In the genomic region with DNA sequence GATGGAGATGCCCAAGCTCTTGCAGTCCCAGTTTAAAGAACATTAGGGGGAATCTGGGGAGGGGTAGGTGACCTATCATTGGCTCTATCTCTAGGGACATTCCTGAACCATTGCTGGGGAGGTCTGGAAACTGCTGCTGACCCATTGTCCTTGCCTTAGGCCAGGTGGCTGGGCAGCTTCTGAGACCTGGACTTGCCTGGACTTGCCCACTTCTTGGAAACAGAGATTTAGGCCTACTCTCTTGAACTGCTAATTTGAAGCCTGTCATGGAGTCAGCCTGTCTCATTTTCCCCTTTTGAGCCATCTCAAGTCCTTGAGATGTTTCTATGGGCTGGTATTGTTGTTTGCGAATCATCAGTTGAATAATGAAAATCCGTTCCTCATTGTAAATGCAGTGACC, we compare ENCODE assay signal across 20 mouse cellular contexts.
DNase-seq lines count a peak whose midpoint lies in the region; ATAC-seq and TF ChIP-seq lines count a peak whose summit lies in the region.
"Had no signal": no experiment of that assay in that cellular context is flagged by ENCODE, and none has a peak within 500 bp of the region (broad histone marks: within the 10 kb centered on the region; RNA-seq: fewer than 3 reads in every experiment).

No protein-coding gene starts in this region.

- no peak for TF ChIP-seq POLR2A in CH12.LX (IDR thresholded peaks at IDR 0.05; ENCODE audit: low read depth, low read length)

- WGBS in embryonic facial prominence, embryonic 10.5 days: 93% methylated on average over 2 of the region's 2 CpGs
- 93% methylated on average over 2 of the region's 2 CpGs for WGBS in forebrain, embryonic 15.5 days

- TF ChIP-seq EP300 in CH12.LX (IDR thresholded peaks at IDR 0.05; ENCODE audit: low read length): peak; percentile 36; the same call in 1 of the 2 replicates

- TF ChIP-seq CTCF in CH12.LX (conservative IDR thresholded peaks at IDR 0.05 in 1 of 2, IDR thresholded peaks at IDR 0.05 in 1 of 2; ENCODE audit: low read depth in 2 of 2, low read length in 2 of 2): no peak

- H3K9ac ChIP-seq in CH12.LX (ENCODE audit: insufficient read depth, low read depth): no peak overlapping the region
- no peak overlapping the region for H3K9ac ChIP-seq in forebrain, embryonic 15.5 days (replicated peaks)

- no peak for TF ChIP-seq RAD21 in CH12.LX (IDR thresholded peaks at IDR 0.05; ENCODE audit: low read depth, low read length)

- H3K9me3 ChIP-seq in CH12.LX (replicated peaks; ENCODE audit: low read length): no peaks in the 10 kb centered on the region
- H3K9me3 ChIP-seq in embryonic facial prominence, embryonic 10.5 days: no peaks in the 10 kb centered on the region
- H3K9me3 ChIP-seq in forebrain, embryonic 15.5 days: no peaks in the 10 kb centered on the region
- H3K9me3 ChIP-seq: G1E had no signal

- H3K79me2 ChIP-seq in CH12.LX (replicated peaks; ENCODE audit: control insufficient read depth, extremely low read depth, insufficient read depth, poor library complexity, severe bottlenecking): no peaks in the 10 kb centered on the region

- H3K27me3 ChIP-seq in CH12.LX (replicated peaks): no peaks in the 10 kb centered on the region
- H3K27me3 ChIP-seq in embryonic facial prominence, embryonic 10.5 days (replicated peaks; ENCODE audit: low read depth, poor library complexity, severe bottlenecking): no peaks in the 10 kb centered on the region
- H3K27me3 ChIP-seq in forebrain, embryonic 15.5 days: no peaks in the 10 kb centered on the region
- H3K27me3 ChIP-seq: Patski had no signal

- DNase-seq in 3T3-L1 (ENCODE audit: low read depth, low spot score): peak; percentile 14
- DNase-seq in CH12.LX (ENCODE audit: extremely low read depth): no peak
- no peak for DNase-seq in embryonic facial prominence, embryonic 10.5 days (ENCODE audit: low spot score)
- DNase-seq: adrenal gland, adult 2 months; adrenal gland, adult 8-10 months; adrenal gland, postnatal 10 days; adrenal gland, postnatal 14 days; adrenal gland, postnatal 25 days; adrenal gland, postnatal 36 days; B cell, adult 2 months; cerebellum, adult 11 months; cerebellum, adult 11-12 months; cerebellum, adult 18-20 months; cerebellum, adult 2 months; cerebellum, adult 8-10 months had no signal

- no peak overlapping the region for H3K4me2 ChIP-seq in CH12.LX (ENCODE audit: insufficient read depth, low read depth, poor library complexity, severe bottlenecking)
- H3K4me2 ChIP-seq in forebrain, embryonic 15.5 days (replicated peaks): no peak overlapping the region

- peaks cover 11 to 12% of the 10 kb centered on the region in 2 experiments; a peak in 3 of 4 replicates for H3K4me1 ChIP-seq in CH12.LX (ENCODE audit: control insufficient read depth in 1 of 2, insufficient read depth in 2 of 2)
- H3K4me1 ChIP-seq in embryonic facial prominence, embryonic 10.5 days: peaks cover 3% of the 10 kb centered on the region; the same call in 1 of the 2 replicates
- H3K4me1 ChIP-seq in forebrain, embryonic 15.5 days: no peaks in the 10 kb centered on the region

- peaks cover 14 to 49% of the 10 kb centered on the region in 2 experiments for H3K36me3 ChIP-seq in CH12.LX (replicated peaks in 1 of 2; ENCODE audit: control insufficient read depth in 1 of 2, insufficient read depth in 1 of 2, low read length in 1 of 2)
- H3K36me3 ChIP-seq in embryonic facial prominence, embryonic 10.5 days (replicated peaks): 0 out of 2 replicates have a peak, but pooled peaks cover 7% of the 10 kb centered on the region
- H3K36me3 ChIP-seq in forebrain, embryonic 15.5 days: peaks cover 6% of the 10 kb centered on the region; the same call in 1 of the 2 replicates

- in situ Hi-C loops in CH12.LX (cut with MboI; ENCODE audit: low pct_ligation_motif_present, low pct_unique_long_range_greater_than_20kb, low sequenced_read_pairs): no loop called here

- no peak for ATAC-seq in forebrain, embryonic 15.5 days (replicated peaks)
- ATAC-seq: activated CD4-positive, CD25-positive, alpha-beta regulatory T cell, adult 4 months; CD4-positive, CD25-positive, alpha-beta regulatory T cell, adult 4 months; Patski had no signal

- no peak overlapping the region for H3K4me3 ChIP-seq in CH12.LX (replicated peaks in 1 of 3; ENCODE audit: low read depth in 2 of 3, low read length in 2 of 3, poor library complexity in 1 of 3)
- H3K4me3 ChIP-seq in embryonic facial prominence, embryonic 10.5 days: no peak overlapping the region
- H3K4me3 ChIP-seq in forebrain, embryonic 15.5 days: no peak overlapping the region

- H3K27ac ChIP-seq in CH12.LX (ENCODE audit: insufficient read depth, low read depth): no peak overlapping the region
- H3K27ac ChIP-seq in embryonic facial prominence, embryonic 10.5 days (replicated peaks): no peak overlapping the region
- no peak overlapping the region for H3K27ac ChIP-seq in forebrain, embryonic 15.5 days (replicated peaks)

- dilution Hi-C loops in CH12.LX (cut with MboI; ENCODE audit: extremely low pct_ligation_motif_present, extremely low pct_unique_long_range_greater_than_20kb, low sequenced_read_pairs): no loop called here

TF ChIP-seq in CH12.LX, 34 proteins besides CTCF, POLR2A, EP300 and RAD21:
- no peak for TF ChIP-seq MXI1 (IDR thresholded peaks at IDR 0.05; ENCODE audit: low read depth, low read length)
- no peak for TF ChIP-seq SMC3 (IDR thresholded peaks at IDR 0.05; ENCODE audit: low read depth, low read length)
- TF ChIP-seq ELF1 (IDR thresholded peaks at IDR 0.05; ENCODE audit: low read depth, low read length): no peak
- TF ChIP-seq PAX5 (IDR thresholded peaks at IDR 0.05; ENCODE audit: low read length): no peak
- TF ChIP-seq BHLHE40 (IDR thresholded peaks at IDR 0.05; ENCODE audit: low read depth, low read length): no peak
- peak; percentile 89 for TF ChIP-seq CHD1 (IDR thresholded peaks at IDR 0.05; ENCODE audit: low read depth, low read length)
- no peak for TF ChIP-seq MAFK (IDR thresholded peaks at IDR 0.05; ENCODE audit: insufficient replicate concordance, low read length)
- TF ChIP-seq JUND (conservative IDR thresholded peaks at IDR 0.05; ENCODE audit: low read depth, low read length): no peak
- TF ChIP-seq MAZ (IDR thresholded peaks at IDR 0.05; ENCODE audit: low read depth, low read length): no peak
- peak; percentile 60; the same call in 1 of the 2 replicates for TF ChIP-seq TCF12 (IDR thresholded peaks at IDR 0.05; ENCODE audit: low read depth, low read length)
- TF ChIP-seq HCFC1 (IDR thresholded peaks at IDR 0.05; ENCODE audit: low read depth, low read length): peak; percentile 19; the same call in 1 of the 2 replicates
- TF ChIP-seq MAX (IDR thresholded peaks at IDR 0.05; ENCODE audit: low read length): no peak
- TF ChIP-seq GABPA (IDR thresholded peaks at IDR 0.05; ENCODE audit: insufficient replicate concordance, low read depth, low read length): no peak
- no peak for TF ChIP-seq KAT2A (IDR thresholded peaks at IDR 0.05; ENCODE audit: insufficient replicate concordance, low read length)
- TF ChIP-seq IRF4 (IDR thresholded peaks at IDR 0.05; ENCODE audit: low read depth, low read length): peak; percentile 59
TF ChIP-seq in CH12.LX: peak in this region for 4.
